Comparison of ENCODE assay signal across 22 mouse cellular contexts in the genomic region with DNA sequence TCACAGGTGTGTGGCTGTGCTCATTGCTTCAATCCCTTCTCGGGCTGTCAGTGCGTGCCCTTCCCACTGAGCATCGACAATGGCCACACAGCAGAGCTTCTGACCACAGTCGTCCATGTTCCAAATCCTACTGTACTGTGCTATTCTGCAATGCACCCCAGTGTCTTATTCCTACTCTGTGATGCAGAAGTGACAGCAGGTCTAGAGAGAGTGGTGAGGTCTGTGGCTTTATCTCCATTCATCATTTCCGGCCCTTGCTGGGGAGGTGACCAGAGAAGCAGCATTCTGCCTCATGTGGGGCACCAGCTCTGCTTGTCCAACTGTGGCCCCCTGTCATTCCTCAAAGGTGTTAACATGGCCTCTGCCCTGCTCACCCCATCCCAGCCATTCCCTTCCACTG. TPM values are rescaled to one million over a fixed set of nuclear protein-coding genes. Genes with fewer than 3 reads are reported as not detected.
DNase-seq lines count a peak whose midpoint lies in the region; ATAC-seq and TF ChIP-seq lines count a peak whose summit lies in the region.
"Had no signal": no experiment of that assay in that cellular context is flagged by ENCODE, and none has a peak within 500 bp of the region (broad histone marks: within the 10 kb centered on the region; RNA-seq: fewer than 3 reads in every experiment).

No protein-coding gene starts in this region.

- no peak overlapping the region for H3K4me2 ChIP-seq in heart, embryonic 12.5 days
- H3K4me2 ChIP-seq: embryonic facial prominence, embryonic 13.5 days; heart, embryonic 15.5 days; hindbrain, embryonic 15.5 days had no signal

- WGBS in heart, embryonic 12.5 days = 80% methylated on average over 5 of the region's 5 CpGs
- WGBS in heart, adult 2 months = 87% methylated on average over 5 of the region's 5 CpGs

- intact Hi-C loops in heart, adult 2 months (cut with DNase I) = no loop called here

- H3K9me3 ChIP-seq in heart, embryonic 12.5 days (replicated peaks) = no peaks in the 10 kb centered on the region
- H3K9me3 ChIP-seq: embryonic facial prominence, embryonic 13.5 days; heart, embryonic 15.5 days; hindbrain, embryonic 15.5 days had no signal

- no peak for ATAC-seq in heart, embryonic 12.5 days (ENCODE audit: insufficient number of reproducible peaks, low FRiP score)
- peak; percentile 72 for ATAC-seq in common myeloid progenitor, adult 5-6 weeks (replicated peaks; ENCODE audit: low read depth, poor library complexity, severe bottlenecking)
- ATAC-seq: CD4-positive, CD25-positive, alpha-beta regulatory T cell, adult 4 months; forebrain, embryonic 14.5 days; inflammation-experienced regulatory T-cells, adult 6 months; intestine, postnatal 0 days had no signal

- DNase-seq in heart, adult 2 months = no peak
- peak; percentile 33 for DNase-seq in induced T-regulatory cell, adult 2 months (ENCODE audit: low read depth)
- DNase-seq in right cerebral cortex, adult 2 months (ENCODE audit: low spot score in 2 of 2) = no peak
- DNase-seq in urinary bladder, postnatal 10 days (ENCODE audit: low spot score) = no peak
- DNase-seq: adrenal gland, postnatal 10 days; B cell, adult 2 months; cerebellum, adult 11 months; cerebellum, adult 8-10 months; cerebellum, postnatal 25 days; gastrocnemius, adult 2 months; gastrocnemius, postnatal 25 days; heart, postnatal 14 days had no signal

- H3K27ac ChIP-seq in heart, embryonic 12.5 days (ENCODE audit: poor library complexity, severe bottlenecking) = peak overlapping the region; percentile 0; the same call in 1 of the 2 replicates
- no peak overlapping the region for H3K27ac ChIP-seq in heart, adult 2 months
- H3K27ac ChIP-seq: embryonic facial prominence, embryonic 13.5 days; gastrocnemius, adult 2 months; heart, embryonic 15.5 days; hindbrain, embryonic 15.5 days had no signal

- no peaks in the 10 kb centered on the region for H3K79me2 ChIP-seq in heart, adult 2 months (replicated peaks; ENCODE audit: control insufficient read depth, insufficient read depth, low read length)

- no peak for TF ChIP-seq POLR2A in heart, adult 2 months (IDR thresholded peaks at IDR 0.05; ENCODE audit: insufficient read depth, low read depth, low read length)

- H3K4me1 ChIP-seq in heart, embryonic 12.5 days (replicated peaks) = peaks cover 32% of the 10 kb centered on the region
- H3K4me1 ChIP-seq in heart, adult 2 months (ENCODE audit: control insufficient read depth, insufficient read depth, low read length) = peaks cover 8% of the 10 kb centered on the region
- H3K4me1 ChIP-seq: hindbrain, embryonic 15.5 days had no signal

- no peak for TF ChIP-seq CTCF in heart, adult 2 months (IDR thresholded peaks at IDR 0.05)

- H3K27me3 ChIP-seq in heart, embryonic 12.5 days (replicated peaks) = no peaks in the 10 kb centered on the region
- H3K27me3 ChIP-seq in heart, adult 2 months (ENCODE audit: control insufficient read depth, insufficient read depth, low read length) = no peaks in the 10 kb centered on the region
- H3K27me3 ChIP-seq: embryonic facial prominence, embryonic 13.5 days; heart, embryonic 15.5 days; hindbrain, embryonic 15.5 days had no signal

- no peak for TF ChIP-seq EP300 in heart, adult 2 months (IDR thresholded peaks at IDR 0.05; ENCODE audit: insufficient read depth, low read depth, low read length)

- no peaks in the 10 kb centered on the region for H3K36me3 ChIP-seq in heart, embryonic 12.5 days
- no peaks in the 10 kb centered on the region for H3K36me3 ChIP-seq in heart, adult 2 months (ENCODE audit: control insufficient read depth, insufficient read depth, low read length)
- H3K36me3 ChIP-seq: G1E; heart, embryonic 15.5 days; hindbrain, embryonic 15.5 days had no signal

- no peak overlapping the region for H3K4me3 ChIP-seq in heart, embryonic 12.5 days
- no peak overlapping the region for H3K4me3 ChIP-seq in heart, adult 2 months
- H3K4me3 ChIP-seq: embryonic facial prominence, embryonic 13.5 days; gastrocnemius, adult 2 months; heart, embryonic 15.5 days; hindbrain, embryonic 15.5 days had no signal

- H3K9ac ChIP-seq in heart, embryonic 12.5 days = no peak overlapping the region
- H3K9ac ChIP-seq in heart, adult 2 months (ENCODE audit: low read depth, low read length) = no peak overlapping the region
- H3K9ac ChIP-seq: embryonic facial prominence, embryonic 13.5 days; heart, embryonic 15.5 days; hindbrain, embryonic 15.5 days had no signal

RNA-seq across cellular contexts. Expression of a gene that starts 22.3 kb away (rescaled TPM):
- polyA plus RNA-seq in heart, embryonic 12.5 days (2016; fragmentation: Nextera tagmentation; extraction: Ambion mirVana) = 91.4 and 96.7 TPM in 2 replicates
- total RNA-seq in heart, adult 2 months (2021) = 10 to 100 TPM; 45.1 to 45.7 TPM
- polyA plus RNA-seq in heart, adult 2 months (2012; rRNA removed) = 48.3 and 52.1 TPM in 2 replicates
- 0.27 TPM in 1 of 2 replicates, not detected in the other for total RNA-seq in common myeloid progenitor, adult 5-6 weeks (2017)
- polyA plus RNA-seq: G1E had no signal

Comparison
In these comparisons a context has a peak if more than half of its experiments do, and no peak if none do; other contexts are left out.
1. RNA of a gene that starts 22.3 kb away (total RNA-seq): 45.1 to 45.7 TPM in heart, adult 2 months; 0.27 TPM in common myeloid progenitor, adult 5-6 weeks; every median in the first group is over 10 times any median in the second.